Mouse (Mus musculus): ENCODE results near the gene A230072I06Rik. TPM values are rescaled to one million over a fixed set of nuclear protein-coding genes. Genes with fewer than 3 reads are reported as not detected.

The A230072I06Rik gene
- polyA plus RNA-seq, 1 experiment from 2014 or later, result not detected

DNA sequence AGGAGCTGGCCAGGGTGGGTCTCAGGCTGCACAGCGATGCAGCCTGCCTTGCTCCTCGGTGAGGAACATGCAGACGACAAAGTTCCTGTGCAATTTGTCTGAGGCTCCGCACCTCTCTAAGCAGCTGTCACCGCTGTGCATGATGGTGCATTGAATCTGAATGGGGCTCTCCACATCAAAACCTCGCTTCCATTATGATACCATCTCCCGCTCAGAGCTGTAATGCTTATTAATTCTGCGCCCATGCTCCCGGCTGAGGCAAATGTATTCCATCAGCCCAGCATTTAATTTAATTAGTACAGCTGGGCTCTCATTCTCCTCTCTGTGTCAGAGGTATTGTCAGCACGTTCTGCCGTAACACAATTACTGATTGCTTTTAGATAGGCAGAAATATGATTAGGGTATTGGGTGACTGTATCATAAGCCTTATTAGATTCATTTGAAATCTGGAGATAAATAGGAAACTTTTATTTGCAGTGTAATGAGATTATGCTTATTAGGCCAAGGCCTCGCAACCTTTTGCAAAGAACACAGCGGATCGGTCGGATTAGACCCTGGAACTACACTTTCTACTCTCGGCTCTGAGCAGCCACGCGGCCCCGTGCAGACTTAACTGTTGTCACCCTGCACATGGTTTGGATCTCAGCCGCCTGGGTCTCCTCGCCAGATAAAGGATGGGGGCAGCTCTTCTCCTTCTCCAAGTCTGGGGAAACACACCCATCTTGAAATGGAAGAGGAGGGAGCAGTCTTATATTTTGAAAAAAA lies 49.3 kb downstream of the A230072I06Rik start:
- H3K27me3 ChIP-seq (ENCODE audit: insufficient read depth, poor library complexity, severe bottlenecking), result peaks cover 80% of the 10 kb centered on the region
- H3K9me3 ChIP-seq, result no peaks in the 10 kb centered on the region
- 66% methylated on average over 21 of the region's 21 CpGs for WGBS
- H3K36me3 ChIP-seq, result no peaks in the 10 kb centered on the region
- H3K4me1 ChIP-seq, result peaks cover 27% of the 10 kb centered on the region
- no peak overlapping the region for H3K27ac ChIP-seq
- H3K4me3 ChIP-seq, result no peak overlapping the region
- no peak for DNase-seq (ENCODE audit: low spot score)

DNA sequence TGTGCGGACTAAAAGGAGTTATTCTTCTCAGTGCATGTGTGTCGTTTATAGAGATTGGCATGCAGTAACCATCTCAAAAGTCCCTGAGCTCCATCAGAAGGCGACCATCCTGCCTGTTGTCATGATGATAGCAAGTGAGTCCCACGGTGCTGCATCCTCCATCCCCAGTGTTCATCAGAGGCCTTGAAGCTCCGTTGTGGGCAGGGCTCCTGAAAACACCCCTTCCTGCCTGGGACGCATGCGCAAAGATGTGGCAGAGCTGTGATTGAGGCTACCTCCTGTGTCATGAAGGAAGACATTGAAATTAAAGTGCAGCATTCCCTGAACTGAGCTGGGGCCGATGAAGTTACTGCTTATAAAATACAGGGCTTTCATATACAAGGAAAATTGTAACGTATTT lies 49.9 kb downstream of the A230072I06Rik start:
- H3K27ac ChIP-seq, result no peak overlapping the region
- peaks cover 79% of the 10 kb centered on the region for H3K27me3 ChIP-seq (ENCODE audit: insufficient read depth, poor library complexity, severe bottlenecking)
- no peak for DNase-seq (ENCODE audit: low spot score)
- H3K36me3 ChIP-seq, result no peaks in the 10 kb centered on the region
- WGBS, result 63% methylated on average over 9 of the region's 9 CpGs
- H3K4me1 ChIP-seq, result peaks cover 22% of the 10 kb centered on the region
- H3K4me3 ChIP-seq, result no peak overlapping the region
- no peaks in the 10 kb centered on the region for H3K9me3 ChIP-seq

DNA sequence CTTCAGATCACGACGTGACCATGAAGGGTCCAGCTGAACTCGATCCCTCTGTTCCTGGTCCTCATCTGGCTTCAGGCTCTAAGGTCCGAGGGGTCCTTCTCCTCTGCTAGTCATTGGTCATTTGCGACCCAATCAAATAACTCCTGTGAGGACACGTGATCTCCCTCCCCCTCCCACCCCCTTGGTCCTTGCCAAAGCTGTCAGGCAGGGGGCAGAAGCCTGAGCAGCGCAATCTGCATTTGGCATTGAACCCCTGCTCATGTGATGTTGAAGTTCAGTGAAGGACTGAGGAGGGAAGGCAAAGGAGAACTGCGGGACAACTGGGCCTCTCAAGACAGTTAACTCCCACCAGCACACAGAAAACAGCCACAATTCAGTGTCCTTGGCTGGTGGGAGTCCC lies 51.4 kb downstream of the A230072I06Rik start:
- H3K4me1 ChIP-seq, result peaks cover 11% of the 10 kb centered on the region; the same call in 1 of the 2 replicates
- no peaks in the 10 kb centered on the region for H3K9me3 ChIP-seq
- no peak overlapping the region for H3K4me3 ChIP-seq
- peaks cover 72% of the 10 kb centered on the region for H3K27me3 ChIP-seq (ENCODE audit: insufficient read depth, poor library complexity, severe bottlenecking)
- H3K36me3 ChIP-seq, result no peaks in the 10 kb centered on the region
- H3K27ac ChIP-seq, result no peak overlapping the region
- WGBS, result 23% methylated on average over 8 of the region's 8 CpGs
- no peak for DNase-seq (ENCODE audit: low spot score)

Other genes with a start within 250 kb of the A230072I06Rik start
- not detected in 2 replicates for gene Sox1, start 116.5 kb downstream of the A230072I06Rik start, polyA plus RNA-seq (2016; fragmentation: Nextera tagmentation; extraction: Ambion mirVana)